Mouse (Mus musculus): ENCODE data around the gene Zim1. TPM values are rescaled to one million over a fixed set of nuclear protein-coding genes. Genes with fewer than 3 reads are reported as not detected.

Gene Zim1
- polyA plus RNA-seq, 1 experiment from 2014 or later, result 8.3 TPM

- no peak for DNase-seq (ENCODE audit: low spot score)
- Histone ChIP-seq H3K36me3 (ENCODE audit: control insufficient read depth, insufficient read depth, low read length) (no peaks in the 10 kb centered on the region), H3K27ac (ENCODE audit: low read depth, low read length) (no peak overlapping the region), H3K4me1 (replicated peaks; ENCODE audit: control insufficient read depth, insufficient read depth, low read length) (no peaks in the 10 kb centered on the region), H3K4me2 (no peak overlapping the region), H3K9ac (ENCODE audit: low read depth, low read length) (no peak overlapping the region), H3K4me3 (ENCODE audit: low read depth, low read length) (no peak overlapping the region), H3K27me3 (replicated peaks; ENCODE audit: control insufficient read depth, insufficient read depth, low read length) (no peaks in the 10 kb centered on the region), H3K9me3 (ENCODE audit: control insufficient read depth, low read length) (peaks cover 9% of the 10 kb centered on the region; the same call in 1 of the 2 replicates)
- 82% methylated on average over 3 of the region's 3 CpGs for WGBS
- ATAC-seq (replicated peaks; ENCODE audit: low FRiP score), result no peak
Observed at GRCm38 (mm10) chr7:6635831-6636230, 60.4 kb downstream of the Zim1 start.

Other genes with a start within 250 kb of the Zim1 start
- not detected in 2 replicates for gene Olfr1336, start 240.3 kb downstream of the Zim1 start, polyA plus RNA-seq (2014; fragmentation: Nextera tagmentation; extraction: Ambion mirVana)
- gene Olfr1346, start 229.3 kb downstream of the Zim1 start, polyA plus RNA-seq (2014; fragmentation: Nextera tagmentation; extraction: Ambion mirVana), result not detected in 2 replicates
- gene Olfr5, start 209.5 kb downstream of the Zim1 start, polyA plus RNA-seq (2014; fragmentation: Nextera tagmentation; extraction: Ambion mirVana), result not detected in 2 replicates
- not detected in 2 replicates for gene Olfr1347, start 196.7 kb downstream of the Zim1 start, polyA plus RNA-seq (2014; fragmentation: Nextera tagmentation; extraction: Ambion mirVana)
- gene Olfr1348, start 187.7 kb downstream of the Zim1 start, polyA plus RNA-seq (2014; fragmentation: Nextera tagmentation; extraction: Ambion mirVana), result not detected in 2 replicates
- not detected in 2 replicates for gene Olfr1349, start 173.5 kb downstream of the Zim1 start, polyA plus RNA-seq (2014; fragmentation: Nextera tagmentation; extraction: Ambion mirVana)
- not detected in 2 replicates for gene Olfr1350, start 131.6 kb downstream of the Zim1 start, polyA plus RNA-seq (2014; fragmentation: Nextera tagmentation; extraction: Ambion mirVana)
- gene Peg3, start 34.0 kb upstream of the Zim1 start, polyA plus RNA-seq (2014; fragmentation: Nextera tagmentation; extraction: Ambion mirVana), result 181 and 193 TPM in 2 replicates
- 9.9 and 10.4 TPM in 2 replicates for gene Usp29, start 34.1 kb upstream of the Zim1 start, polyA plus RNA-seq (2014; fragmentation: Nextera tagmentation; extraction: Ambion mirVana)

All from liver, embryonic 11.5 days (tissue).